Mouse (Mus musculus): ENCODE measurements around the gene B3galt5.
A peak's percentile ranks its signal among the peaks of the same experiment; 100 is the strongest.

Gene B3galt5

DNA sequence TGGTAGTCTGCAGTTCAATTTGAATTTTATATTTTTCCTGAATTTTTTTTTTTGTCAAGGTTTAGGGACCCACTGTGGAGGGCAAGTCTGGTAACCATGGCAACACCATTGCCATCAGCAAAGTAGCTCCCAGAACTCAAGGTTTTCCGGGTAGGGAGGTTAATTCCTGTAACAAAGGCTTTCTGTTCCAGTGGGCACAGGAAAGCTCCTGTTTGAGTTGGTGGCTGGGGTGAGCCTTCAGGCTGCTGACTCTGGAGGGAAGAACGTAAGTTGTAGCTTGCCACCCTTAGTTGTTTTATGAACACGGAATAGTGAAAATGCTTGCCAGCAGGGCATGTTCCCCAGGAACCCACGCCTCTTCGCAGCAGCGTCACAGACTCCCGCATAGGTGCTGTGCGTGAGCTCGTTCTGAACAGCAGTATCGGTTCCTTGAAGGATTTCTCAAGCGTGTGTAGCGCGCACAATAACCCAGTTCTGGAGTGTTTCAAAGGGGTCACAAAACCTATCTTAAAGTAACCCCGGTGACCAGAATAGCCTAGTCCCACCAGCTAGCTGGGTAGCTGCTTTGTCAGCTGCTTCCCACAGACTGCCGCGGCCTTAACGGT is at the start of gene B3galt5:
Gene B3galt5 (plus strand): TSS at position 436 of the 605 bp plus-strand sequence.
- DNase-seq: no peak

DNA sequence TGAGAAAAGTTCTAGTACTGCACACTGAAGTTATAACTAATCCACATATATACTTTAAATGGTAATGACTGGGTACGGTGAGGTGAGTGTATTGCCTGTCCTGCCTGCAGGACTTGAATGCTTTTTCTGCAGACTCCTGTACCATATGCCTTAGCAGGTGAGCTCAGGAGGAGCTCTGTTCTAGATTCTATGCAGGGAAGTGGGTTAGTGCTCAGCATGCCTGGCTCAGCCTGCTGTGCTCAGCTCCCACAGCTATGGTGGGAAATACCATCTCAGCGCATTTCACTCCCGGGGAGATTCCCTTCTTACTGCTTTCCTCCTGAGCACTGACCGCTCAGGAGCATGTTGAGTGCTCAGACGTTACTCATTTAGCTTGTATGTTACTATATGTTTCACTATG is 48.0 kb upstream of the B3galt5 start:
- no peak for DNase-seq

DNA sequence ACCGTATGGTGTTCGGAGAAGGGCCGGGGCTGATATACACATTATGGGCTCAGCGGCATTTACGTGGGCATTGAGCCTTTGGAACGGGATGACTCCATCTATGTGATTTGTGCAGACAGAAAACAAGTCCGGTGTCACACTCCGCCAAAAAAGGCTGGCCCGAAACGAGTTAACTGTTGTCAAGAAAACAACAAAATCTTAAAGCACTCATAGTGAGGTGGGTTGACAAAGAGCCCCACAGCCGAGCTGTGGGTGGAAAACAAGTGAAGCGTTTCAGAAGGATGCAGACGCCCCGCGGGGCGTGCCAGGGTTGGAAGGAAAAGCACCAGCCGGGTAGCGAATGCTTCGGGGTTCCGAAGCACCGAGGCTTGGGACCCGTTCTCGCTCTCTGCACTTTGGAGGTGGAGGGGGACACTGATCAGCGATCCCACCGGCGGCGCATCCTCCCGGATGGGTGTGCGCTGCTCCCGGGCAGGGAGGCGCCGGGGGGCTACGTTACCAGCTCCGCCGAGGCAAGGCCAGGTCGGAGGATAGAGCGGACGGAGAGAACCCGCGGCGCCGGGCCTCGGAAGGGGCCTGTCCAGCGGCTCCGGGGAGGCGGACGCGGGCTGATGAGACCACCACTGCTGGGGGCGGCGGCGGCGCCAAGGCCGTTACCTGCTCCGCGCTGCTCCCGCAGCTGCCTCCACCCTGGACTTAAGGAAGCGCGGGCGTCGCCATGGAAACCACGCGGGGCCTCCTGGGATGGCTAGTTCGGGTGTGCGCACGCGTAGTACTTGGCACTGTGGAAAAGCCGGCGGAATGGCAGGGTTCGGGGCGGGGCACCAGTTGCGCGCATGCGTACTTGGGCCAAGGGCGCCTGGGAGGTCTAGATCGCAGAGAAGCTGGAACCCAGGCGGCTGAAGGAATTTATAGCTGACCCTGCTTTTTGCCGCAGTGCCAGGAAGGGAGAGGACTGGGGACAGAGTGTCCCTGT is 43.8 kb upstream of the B3galt5 start, which contains the start of gene Lca5l:
Gene Lca5l (minus strand): TSS at position 741 of the 976 bp plus-strand sequence.
- peak; percentile 100 for DNase-seq

DNA sequence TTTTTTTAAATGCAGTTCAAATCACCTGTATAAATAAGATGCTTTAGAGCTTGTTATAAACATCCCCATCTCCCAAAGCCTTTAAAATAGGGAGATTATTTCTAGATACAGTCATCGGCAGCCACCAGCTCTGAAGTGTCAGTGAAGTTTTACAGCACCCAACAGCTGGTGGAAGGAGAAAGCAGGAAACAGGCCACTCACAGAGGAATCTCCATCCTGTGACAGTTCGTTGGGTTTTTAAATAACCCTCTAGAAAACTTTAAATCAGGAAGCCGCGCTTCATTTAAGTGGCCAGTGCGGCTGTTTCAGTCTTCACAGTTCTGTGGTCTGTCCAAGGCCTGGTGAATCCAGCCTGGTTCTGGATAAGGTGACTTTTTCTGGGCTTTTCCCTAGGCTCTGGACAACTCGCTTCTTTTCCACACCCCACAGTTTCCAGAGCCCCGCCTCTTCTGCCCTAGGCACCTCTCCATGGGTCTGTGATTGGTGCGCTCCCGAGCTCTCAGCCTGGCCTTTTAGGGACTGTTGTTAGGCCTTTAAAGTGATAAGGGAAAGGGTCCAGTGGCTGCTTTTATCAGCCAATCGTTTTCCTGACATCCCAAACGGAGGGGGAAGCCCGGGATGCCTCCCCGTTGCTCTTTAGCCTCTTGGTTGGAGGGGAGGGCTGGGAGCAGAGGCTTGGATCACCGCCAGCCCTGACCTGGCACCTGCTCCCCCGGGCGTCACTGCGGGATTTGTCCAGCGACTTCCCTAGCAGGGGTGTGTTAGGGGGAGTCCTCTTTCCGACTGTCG is 35.5 kb upstream of the B3galt5 start, which contains the start of gene Sh3bgr:
Gene Sh3bgr (plus strand): TSS at position 538 of the 789 bp plus-strand sequence.
- DNase-seq: peak; percentile 74 to 85

DNA sequence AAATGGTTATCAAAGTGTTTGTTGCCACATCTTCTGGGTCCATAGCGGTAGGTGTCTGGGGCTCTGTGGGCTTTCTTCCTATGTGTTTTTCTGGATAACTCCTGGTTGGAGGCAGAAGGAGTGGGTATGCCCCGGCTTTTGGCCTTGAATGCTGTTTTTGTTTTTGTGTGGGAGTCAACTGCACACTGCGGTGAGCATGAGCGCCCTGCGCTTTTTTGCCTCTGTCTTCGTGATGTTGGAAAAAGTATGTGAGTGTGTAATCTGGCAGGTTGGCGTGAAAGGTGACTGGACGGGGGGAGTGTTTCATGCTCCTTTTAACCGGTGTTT is 34.9 kb upstream of the B3galt5 start:
- DNase-seq: no peak

DNA sequence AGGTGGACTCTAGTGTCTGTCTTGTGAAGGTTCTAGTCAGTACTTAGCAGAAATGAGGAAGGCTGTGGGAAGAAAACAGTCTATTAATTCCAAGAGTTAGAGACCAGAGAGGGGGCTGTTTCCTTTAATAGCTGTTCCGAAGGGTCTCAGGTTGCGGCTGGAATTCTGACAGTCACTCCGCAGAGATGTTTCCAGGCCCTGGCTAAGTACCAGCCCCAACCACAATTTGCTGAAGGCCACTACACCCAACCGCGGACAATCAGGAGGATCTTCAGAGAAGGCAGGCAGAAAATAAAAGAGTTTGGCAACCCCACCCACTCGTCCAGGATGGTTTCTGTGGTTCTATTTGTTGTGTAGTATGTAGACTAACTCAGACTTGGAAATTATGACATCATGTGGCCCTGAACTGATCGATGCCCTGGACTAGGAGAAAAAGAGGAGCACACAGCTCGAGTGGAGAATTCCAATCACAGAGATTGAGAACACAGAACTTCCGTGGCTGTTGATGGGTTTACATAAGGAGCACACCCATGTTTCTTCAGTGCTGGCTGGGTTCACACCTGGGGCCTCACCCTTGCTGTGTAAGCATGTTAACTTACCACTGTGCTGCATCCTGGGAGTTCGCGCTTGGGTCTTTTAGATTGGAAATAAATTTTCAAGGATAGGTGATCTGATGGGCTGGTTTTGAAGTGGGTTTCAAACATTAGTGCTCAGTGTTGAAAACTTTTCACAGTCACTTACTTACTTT is 33.9 kb upstream of the B3galt5 start:
- DNase-seq: no peak

DNA sequence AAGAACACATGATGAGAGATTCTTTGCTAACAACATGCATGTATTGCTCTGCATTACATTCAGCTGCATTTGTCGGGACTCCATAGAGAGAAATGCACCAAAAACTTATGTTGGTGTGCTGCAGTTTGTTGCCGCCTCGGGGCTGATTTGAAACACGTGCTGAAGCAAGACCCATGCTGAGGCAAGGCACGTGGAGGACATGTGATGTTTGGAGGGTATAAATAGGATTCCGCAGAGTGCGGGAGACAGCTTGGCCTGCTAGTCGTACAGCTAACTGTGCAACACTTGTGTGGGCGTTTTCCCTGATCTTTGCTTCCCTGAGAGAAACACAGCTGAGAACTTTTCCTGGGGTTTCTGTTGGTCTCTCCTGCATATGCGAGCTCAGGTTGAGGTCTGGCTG is 25.8 kb upstream of the B3galt5 start:
- no peak for DNase-seq

DNA sequence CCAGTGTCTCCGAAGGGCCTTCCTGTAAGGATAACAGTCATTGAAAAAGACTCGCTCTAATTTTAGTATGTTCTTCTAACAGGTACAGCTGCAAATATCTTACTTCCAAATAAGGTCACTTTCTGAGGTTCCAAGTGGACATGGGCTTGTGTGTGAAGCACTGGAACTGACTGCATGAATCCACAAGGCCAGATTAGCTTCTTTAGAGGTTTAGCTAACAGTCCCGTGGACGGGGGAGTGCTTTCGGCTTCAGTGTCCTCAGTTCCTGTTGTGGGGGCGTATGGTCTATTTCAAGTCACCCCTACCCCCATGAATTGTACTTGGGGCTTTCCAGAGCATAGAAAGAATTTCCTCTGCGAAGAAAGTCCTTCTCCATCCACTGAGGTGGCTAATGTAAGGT is 24.7 kb upstream of the B3galt5 start:
- no peak for DNase-seq

DNA sequence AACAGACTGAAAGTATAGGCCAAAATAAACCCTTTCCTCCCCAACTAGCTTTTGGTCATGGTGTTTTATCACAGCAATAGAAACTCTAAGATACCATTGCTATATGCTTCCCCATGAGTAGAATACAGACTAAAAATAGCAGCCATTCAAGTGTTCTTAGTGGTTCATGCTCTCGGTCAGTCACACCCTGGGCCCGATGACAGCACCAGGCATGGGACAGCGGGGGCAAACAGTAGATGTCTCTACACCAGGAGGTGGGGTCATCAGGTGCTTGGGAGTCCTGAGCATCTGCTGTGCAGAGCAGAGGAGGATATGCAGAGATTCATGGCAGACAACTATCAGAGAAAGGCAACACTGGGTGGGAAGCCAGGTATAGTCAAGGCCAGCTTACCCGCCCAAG is 22.6 kb upstream of the B3galt5 start:
- DNase-seq: no peak

DNA sequence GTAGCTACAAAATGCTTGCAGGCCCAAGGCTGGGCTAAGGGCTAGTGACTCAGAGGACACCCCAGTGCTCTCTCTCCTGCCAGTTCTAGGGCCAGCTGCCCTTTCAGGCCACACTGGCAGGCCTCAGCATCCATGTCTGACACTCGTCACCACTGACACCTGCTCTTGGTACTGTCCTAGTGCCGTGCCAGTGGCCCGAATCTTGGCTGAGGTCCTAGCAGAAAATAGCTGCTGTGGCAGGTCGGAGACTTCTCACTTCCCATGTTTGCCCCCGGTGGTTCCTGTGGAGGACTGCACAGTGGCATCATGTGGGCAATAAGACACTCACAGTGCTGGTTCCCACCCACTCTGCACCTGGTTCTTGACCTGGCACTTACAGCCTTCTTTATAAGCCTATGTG is 14.1 kb upstream of the B3galt5 start:
- no peak for DNase-seq

DNA sequence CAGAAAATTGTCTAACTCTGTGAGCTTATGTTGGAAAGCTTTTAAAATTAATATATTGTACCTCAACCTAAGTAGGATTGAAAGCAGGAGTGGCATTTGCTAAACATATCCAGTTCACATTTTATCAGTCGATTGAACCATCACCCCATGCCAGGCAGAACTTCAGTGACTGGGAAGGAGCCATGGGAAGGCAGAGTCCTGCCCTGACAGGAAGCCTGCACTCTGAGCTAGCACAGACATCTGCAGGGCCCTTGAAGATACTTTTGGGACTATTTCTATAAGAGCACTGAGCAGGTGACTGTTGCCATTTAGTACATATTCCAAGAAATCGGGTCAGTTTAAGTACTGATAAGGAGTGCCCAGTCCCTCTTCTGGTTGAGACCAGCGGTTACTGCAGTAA is 13.6 kb upstream of the B3galt5 start:
- no peak for DNase-seq

DNA sequence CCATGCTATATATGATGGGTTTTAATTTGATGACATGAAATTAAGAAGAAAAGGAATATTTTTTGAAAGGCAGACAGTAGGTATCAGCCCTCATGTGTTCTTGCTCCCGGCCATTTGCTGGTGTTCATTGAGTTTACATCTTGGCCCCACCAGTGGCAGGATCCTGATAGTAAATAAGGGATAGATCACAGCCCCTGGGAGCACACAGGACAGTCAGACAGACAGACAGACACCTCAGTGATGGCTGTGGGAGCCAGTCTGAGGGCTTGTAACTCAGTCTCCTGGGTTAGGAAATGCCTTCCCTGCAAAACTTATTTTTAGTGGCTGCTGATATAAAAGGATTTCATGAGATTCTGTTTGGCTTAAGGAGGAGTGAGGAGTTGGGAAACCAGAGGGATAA is 13.1 kb upstream of the B3galt5 start:
- DNase-seq: no peak

DNA sequence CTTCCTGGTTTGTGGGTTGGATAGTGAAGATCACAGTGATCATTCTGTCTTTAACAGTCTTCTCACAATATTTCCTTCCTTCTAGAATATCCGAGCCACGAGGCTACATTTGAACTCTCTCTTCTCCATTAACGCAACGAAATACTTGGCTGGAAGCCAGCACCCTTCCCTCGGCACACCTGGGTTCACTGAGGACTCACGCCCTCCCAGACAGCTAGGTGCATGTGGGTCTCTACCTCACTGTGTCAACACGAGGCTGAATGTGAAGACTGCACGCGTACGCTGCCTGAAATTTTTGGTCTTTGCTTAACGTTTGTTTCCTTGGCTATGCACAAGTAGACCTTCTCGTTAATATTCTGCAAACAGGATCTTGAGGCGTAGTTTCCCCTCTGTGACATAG is 7.2 kb upstream of the B3galt5 start:
- no peak for DNase-seq

DNA sequence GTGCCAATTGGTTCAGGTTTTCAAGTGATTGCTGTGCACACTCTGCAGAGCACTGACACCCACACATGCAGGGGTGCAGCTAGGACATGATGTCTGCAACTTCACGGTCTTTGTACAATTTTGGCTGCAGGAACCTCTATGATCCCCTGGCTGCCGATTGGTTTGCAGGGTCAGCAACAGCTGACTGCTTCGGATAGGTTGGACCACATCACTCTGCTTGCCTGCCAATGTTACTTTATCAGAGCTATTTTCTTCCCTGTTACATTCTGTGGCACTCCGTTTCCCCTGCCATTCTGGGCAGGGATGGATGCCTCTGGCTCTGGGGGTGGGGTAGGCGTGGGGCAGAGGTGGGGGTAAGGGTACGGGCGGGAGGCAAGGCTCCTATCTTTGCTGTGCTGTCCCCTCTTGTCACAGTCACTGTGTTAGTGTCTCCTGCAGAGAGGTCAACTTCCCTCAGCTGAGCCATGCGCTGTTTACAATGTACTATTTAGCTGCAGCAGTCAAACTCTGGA is 6.5 kb upstream of the B3galt5 start:
- no peak for DNase-seq

DNA sequence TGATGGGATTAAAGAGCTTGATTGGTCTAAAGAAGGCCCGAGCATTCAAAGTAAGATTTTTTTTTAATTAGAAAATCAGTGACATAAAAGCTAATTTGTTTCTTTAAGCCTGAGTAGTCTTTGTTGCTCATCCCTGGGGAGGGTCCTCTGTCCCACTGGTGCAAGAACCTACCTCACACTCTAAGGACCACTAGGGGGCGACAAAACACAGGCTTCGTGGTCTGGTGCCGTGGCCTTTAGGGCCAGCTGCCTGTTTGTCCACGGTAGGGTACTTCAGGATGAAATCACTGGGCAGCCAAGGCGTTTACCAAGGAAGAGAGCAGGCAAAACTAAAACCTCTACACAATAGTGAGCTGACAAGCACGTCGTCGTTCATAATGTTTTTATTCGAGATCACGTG is 5.2 kb upstream of the B3galt5 start:
- DNase-seq: peak; percentile 80 to 86

DNA sequence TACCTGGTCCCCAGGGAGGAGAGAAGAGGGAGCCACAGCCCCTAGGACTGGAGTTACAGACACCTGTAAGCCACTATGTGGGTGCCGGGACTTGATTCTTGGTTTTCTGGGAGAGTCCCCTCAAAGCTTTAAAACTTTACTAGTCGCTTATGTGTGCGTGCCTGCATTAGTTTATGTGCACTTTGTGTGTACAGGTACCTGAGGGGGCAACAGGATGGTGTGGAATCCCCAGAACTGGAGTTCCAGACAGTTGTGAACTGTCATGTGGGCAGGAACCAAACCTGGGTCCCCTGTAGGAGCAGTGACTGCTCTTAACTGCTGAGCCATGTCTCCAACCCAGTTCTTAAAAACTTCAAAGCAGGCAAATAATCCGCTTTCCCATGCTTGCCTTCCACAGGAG is 4.3 kb upstream of the B3galt5 start:
- no peak for DNase-seq

DNA sequence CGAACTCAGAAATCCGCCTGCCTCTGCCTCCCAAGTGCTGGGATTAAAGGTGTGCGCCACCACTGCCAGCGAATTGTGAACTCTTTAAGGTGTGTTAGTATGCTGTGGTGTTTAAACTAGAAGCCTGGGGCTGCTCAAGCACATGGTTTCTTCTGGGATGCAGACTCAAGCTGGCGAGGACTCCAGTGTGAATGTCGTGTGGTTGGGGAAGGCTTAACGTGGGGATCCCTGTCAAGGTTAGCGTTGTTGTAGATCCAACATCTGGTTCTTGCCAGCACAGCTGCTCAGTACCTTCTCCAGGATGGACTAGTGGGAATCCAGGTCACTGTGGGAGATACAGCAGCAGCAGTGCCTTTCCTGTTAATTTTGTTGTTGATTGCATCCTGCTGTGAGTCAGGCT is 3.6 kb upstream of the B3galt5 start:
- DNase-seq: no peak

DNA sequence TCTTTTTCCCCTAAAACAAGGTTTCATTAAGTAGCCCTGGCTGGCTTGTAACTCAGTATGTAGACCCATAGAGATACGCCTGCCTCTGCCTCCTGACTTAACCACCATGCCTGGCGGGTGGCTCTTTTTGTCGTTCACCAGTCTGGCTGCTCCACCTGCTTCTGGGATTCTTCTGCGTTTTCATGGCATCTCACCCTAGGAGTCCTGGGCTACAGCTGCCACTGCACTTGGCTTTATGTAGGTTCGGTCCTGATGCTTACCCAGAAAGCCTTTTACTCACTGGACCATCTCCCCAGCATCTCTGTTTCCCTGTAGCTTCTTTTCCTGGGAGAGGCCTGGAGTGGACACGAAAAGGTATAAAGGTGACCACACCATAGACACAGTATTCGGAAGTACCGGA is 1.6 kb upstream of the B3galt5 start:
- no peak for DNase-seq

DNA sequence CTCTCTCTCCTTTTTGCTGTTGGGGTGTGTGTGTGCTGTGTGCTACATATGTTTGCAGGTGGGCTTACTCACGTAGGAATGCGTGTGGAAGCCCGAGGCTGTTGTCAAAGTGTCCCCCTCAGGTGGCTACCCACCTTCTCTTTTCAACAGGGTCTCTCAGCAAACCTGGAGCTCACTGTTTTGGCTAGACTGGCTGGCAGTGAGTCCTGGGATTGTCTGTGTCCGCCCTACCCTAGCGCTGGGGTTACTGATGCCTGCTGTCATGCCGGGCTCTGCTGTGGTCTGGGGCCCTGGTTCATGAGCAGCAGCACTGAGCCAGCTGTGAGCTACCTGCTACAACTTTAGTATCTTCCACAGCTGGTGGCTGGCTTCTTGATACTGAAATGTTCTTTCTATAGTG is 8.9 kb downstream of the B3galt5 start:
- DNase-seq: no peak

DNA sequence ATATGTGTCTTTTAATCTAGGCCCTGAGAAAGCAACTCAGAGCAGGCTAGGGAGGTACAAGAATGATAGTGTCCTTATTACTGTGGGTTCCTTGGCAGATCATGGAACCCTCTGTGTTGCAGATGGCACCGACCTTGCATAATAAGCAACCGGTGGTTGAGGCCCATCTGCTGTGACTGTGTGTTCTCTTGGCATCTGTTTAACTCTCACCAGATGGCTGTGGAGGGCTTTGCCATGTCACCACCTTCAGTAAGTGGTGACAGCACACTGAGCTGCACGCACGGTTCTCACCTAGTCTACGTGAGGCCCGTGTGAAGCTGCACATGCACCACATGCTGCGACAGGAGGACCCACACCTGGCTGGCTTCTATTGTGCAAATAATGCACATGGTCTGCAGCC is 14.0 kb downstream of the B3galt5 start:
- DNase-seq: no peak

DNA sequence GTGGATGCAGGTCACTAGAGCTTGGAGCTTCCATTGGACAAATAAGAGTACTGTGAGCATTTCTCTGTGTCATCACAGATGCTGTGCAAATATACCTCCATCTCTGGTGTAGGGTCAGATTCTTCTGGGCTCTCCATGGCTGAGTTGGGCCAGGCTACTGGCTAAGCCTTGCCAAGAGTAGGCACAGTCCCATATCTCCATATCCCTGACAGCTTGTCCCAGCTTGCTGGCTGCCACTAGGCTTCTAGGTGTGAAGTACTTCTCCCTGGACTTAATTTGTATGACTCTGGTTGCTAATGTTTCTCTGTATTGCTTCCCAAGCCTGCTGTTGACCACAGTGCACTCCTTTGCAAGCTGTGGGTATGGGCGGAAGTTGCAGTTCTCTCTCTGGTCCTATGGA is 16.5 kb downstream of the B3galt5 start:
- no peak for DNase-seq

DNA sequence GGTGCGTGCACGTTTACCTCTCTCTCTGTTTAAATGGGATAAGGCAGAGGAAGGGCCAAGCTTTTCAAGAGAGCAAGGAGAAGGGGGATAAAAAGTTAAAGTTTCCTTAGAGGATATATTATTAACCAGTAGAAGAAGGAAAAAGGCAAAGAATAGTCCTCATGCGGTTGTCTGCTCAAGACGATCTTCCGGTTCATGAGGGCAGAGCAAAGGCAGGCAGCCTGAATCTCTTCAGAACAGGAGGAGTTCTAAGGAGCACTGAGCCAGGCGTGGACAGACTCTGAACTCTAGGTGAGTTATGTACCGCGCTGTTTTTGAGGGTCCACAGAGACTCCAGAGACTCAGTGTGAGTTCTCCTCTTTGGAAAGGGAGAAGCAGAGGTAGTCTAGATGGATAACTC is 22.8 kb downstream of the B3galt5 start:
- peak in 1 of 2 experiments; percentile 12 for DNase-seq

DNA sequence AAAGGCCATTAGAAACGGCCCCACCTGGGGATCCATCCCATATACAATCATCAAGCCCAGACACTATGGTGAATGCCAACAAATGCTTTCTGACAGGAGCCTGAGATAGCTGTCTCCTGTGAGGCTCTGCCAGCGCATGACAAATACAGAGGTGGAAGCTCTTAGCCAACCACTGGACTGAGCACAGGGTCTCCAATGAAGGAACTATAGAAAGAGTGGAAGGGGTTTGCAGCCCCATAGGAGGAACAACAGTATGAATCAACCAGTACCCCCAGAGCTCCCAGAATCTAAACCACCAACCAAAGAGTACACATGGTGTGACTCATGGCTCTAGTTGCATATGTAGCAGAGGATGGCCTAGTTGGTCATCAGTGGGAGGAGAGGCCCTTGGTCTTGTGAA is 36.1 kb downstream of the B3galt5 start:
- no peak for DNase-seq
